Mouse (Mus musculus) CH12.LX (cell line): ENCODE results near the gene Ptdss2. TPM values are rescaled to one million over a fixed set of nuclear protein-coding genes. Genes with fewer than 3 reads are reported as not detected.
A peak's percentile ranks its signal among the peaks of the same experiment; 100 is the strongest.

ENCODE experiments used
- DNase-seq: peaks from one replicate; pipeline ENCODE4 v3.0.0-alpha.2; 2013; ENCODE audit errors: extremely low read depth
- H3K27ac ChIP-seq: 2 replicates; pipeline ENCODE4 v1.5.1; 2012; ENCODE audit warnings: low read depth, mild to moderate bottlenecking, control low read depth, moderate library complexity; ENCODE audit not compliant: insufficient read depth
- H3K27me3 ChIP-seq: replicated peaks from 2 replicates; pipeline ENCODE3; 2012; ENCODE audit warnings: inconsistent platforms
- H3K36me3 ChIP-seq, 2 experiments: replicated peaks in 1 of 2; 2 replicates each; pipeline versions ENCODE3 to v1.6.1; 2012; ENCODE audit warnings: inconsistent platforms in 1 of 2, low read length in 1 of 2, mild to moderate bottlenecking in 1 of 2, mixed read lengths in 1 of 2, moderate library complexity in 1 of 2; ENCODE audit not compliant: control insufficient read depth in 1 of 2, insufficient read depth in 1 of 2
- H3K4me1 ChIP-seq, 2 experiments: 2 replicates each; pipeline ENCODE4 v1.6.1; 2012; ENCODE audit warnings: inconsistent platforms in 1 of 2, moderate library complexity in 1 of 2; ENCODE audit not compliant: insufficient read depth in 2 of 2, control insufficient read depth in 1 of 2
- H3K4me2 ChIP-seq: 2 replicates; pipeline ENCODE4 v1.6.1; 2012; ENCODE audit warnings: low read depth, mild to moderate bottlenecking, control low read depth; ENCODE audit not compliant: poor library complexity, insufficient read depth, severe bottlenecking
- H3K4me3 ChIP-seq, 3 experiments: fragments of 150-350 bp in 1 of 3; sonication (generic) in 1 of 3; replicated peaks in 1 of 3; 2 replicates each; pipeline versions ENCODE3 to v1.5.1; 2011 to 2012; ENCODE audit warnings: low read depth in 2 of 3, low read length in 2 of 3, mild to moderate bottlenecking in 2 of 3, moderate library complexity in 2 of 3, control low read depth in 1 of 3, improper control_type of control experiment in 1 of 3, inconsistent platforms in 1 of 3, mixed read lengths in 1 of 3; ENCODE audit not compliant: poor library complexity in 1 of 3
- H3K79me2 ChIP-seq: replicated peaks from 2 replicates; pipeline ENCODE4 v1.6.1; 2012; ENCODE audit warnings: mild to moderate bottlenecking, moderate library complexity; ENCODE audit not compliant: control insufficient read depth, poor library complexity, insufficient read depth, severe bottlenecking; ENCODE audit errors: extremely low read depth
- H3K9ac ChIP-seq: 2 replicates; pipeline ENCODE4 v1.6.1; 2012; ENCODE audit warnings: low read depth, mild to moderate bottlenecking, control low read depth, moderate library complexity; ENCODE audit not compliant: insufficient read depth
- H3K9me3 ChIP-seq: replicated peaks from 2 replicates; pipeline ENCODE3; 2012; ENCODE audit warnings: low read length, inconsistent platforms, mixed read lengths
- BHLHE40 ChIP-seq: IDR thresholded peaks from 2 replicates; pipeline ENCODE4 v1.6.1; 2011; ENCODE audit warnings: mild to moderate bottlenecking, low read depth, low read length, improper control_type of control experiment
- CHD1 ChIP-seq: IDR thresholded peaks from 2 replicates; pipeline ENCODE4 v1.6.1; 2012; ENCODE audit warnings: low read depth, low read length, improper control_type of control experiment, inconsistent platforms
- CTCF ChIP-seq, 2 experiments: IDR thresholded peaks in 1 of 2; conservative IDR thresholded peaks in 1 of 2; 2 replicates each; pipeline ENCODE4 v1.5.1; 2011 to 2012; ENCODE audit warnings: low read depth in 2 of 2, low read length in 2 of 2, improper control_type of control experiment in 1 of 2, inconsistent platforms in 1 of 2, mild to moderate bottlenecking in 1 of 2, moderate library complexity in 1 of 2
- ETS1 ChIP-seq: conservative IDR thresholded peaks from 2 replicates; pipeline ENCODE4 v1.6.1; 2012; ENCODE audit warnings: low read depth, mild to moderate bottlenecking, inconsistent platforms, low read length, improper control_type of control experiment, moderate library complexity
- GABPA ChIP-seq: IDR thresholded peaks from 2 replicates; pipeline ENCODE4 v1.6.1; 2012; ENCODE audit warnings: low read depth, low read length, improper control_type of control experiment, inconsistent platforms; ENCODE audit not compliant: insufficient replicate concordance
- HCFC1 ChIP-seq: IDR thresholded peaks from 2 replicates; pipeline ENCODE4 v1.6.1; 2012; ENCODE audit warnings: low read depth, mild to moderate bottlenecking, inconsistent platforms, low read length, improper control_type of control experiment
- IRF4 ChIP-seq: IDR thresholded peaks from 2 replicates; pipeline ENCODE4 v1.6.1; 2014; ENCODE audit warnings: low read depth, mild to moderate bottlenecking, inconsistent platforms, low read length, improper control_type of control experiment
- JUN ChIP-seq: IDR thresholded peaks from 2 replicates; pipeline ENCODE4 v1.6.1; 2011; ENCODE audit warnings: low read depth, mild to moderate bottlenecking, low read length, improper control_type of control experiment, moderate library complexity; ENCODE audit not compliant: insufficient read depth
- JUND ChIP-seq: conservative IDR thresholded peaks from 2 replicates; pipeline ENCODE4 v1.6.1; 2011; ENCODE audit warnings: low read depth, low read length, improper control_type of control experiment
- MAFK ChIP-seq: IDR thresholded peaks from 2 replicates; pipeline ENCODE4 v1.6.1; 2011; ENCODE audit warnings: low read length, improper control_type of control experiment; ENCODE audit not compliant: insufficient replicate concordance
- MAX ChIP-seq: IDR thresholded peaks from 2 replicates; pipeline ENCODE4 v1.6.1; 2011; ENCODE audit warnings: low read length, improper control_type of control experiment
- MAZ ChIP-seq: IDR thresholded peaks from 2 replicates; pipeline ENCODE4 v1.6.1; 2012; ENCODE audit warnings: low read depth, mild to moderate bottlenecking, inconsistent platforms, low read length, improper control_type of control experiment, moderate library complexity
- MEF2A ChIP-seq: IDR thresholded peaks from 2 replicates; pipeline ENCODE4 v1.6.1; 2014; ENCODE audit warnings: low read depth, mild to moderate bottlenecking, inconsistent platforms, low read length, improper control_type of control experiment, borderline replicate concordance
- MXI1 ChIP-seq: IDR thresholded peaks from 2 replicates; pipeline ENCODE4 v1.6.1; 2011; ENCODE audit warnings: mild to moderate bottlenecking, low read depth, low read length, improper control_type of control experiment
- MYC ChIP-seq: IDR thresholded peaks from 2 replicates; pipeline ENCODE4 v1.6.1; 2011; ENCODE audit warnings: low read depth, mild to moderate bottlenecking, improper control_type of control experiment, low read length
- NELFE ChIP-seq: IDR thresholded peaks from 2 replicates; pipeline ENCODE4 v1.6.1; 2011; ENCODE audit warnings: low read depth, low read length, improper control_type of control experiment
- NRF1 ChIP-seq: IDR thresholded peaks from 2 replicates; pipeline ENCODE4 v1.6.1; 2014; ENCODE audit warnings: low read depth, mild to moderate bottlenecking, inconsistent platforms, low read length, improper control_type of control experiment, moderate library complexity
- POLR2A ChIP-seq: IDR thresholded peaks from 2 replicates; pipeline ENCODE4 v1.6.1; 2011; ENCODE audit warnings: low read depth, mild to moderate bottlenecking, improper control_type of control experiment, low read length
- RAD21 ChIP-seq: IDR thresholded peaks from 2 replicates; pipeline ENCODE4 v1.6.1; 2011; ENCODE audit warnings: low read depth, mild to moderate bottlenecking, low read length, improper control_type of control experiment, moderate library complexity
- RCOR1 ChIP-seq: conservative IDR thresholded peaks from 2 replicates; pipeline ENCODE4 v1.6.1; 2012; ENCODE audit warnings: low read depth, mild to moderate bottlenecking, inconsistent platforms, low read length, improper control_type of control experiment
- SIN3A ChIP-seq: IDR thresholded peaks from 2 replicates; pipeline ENCODE4 v1.6.1; 2012; ENCODE audit warnings: low read length, improper control_type of control experiment, inconsistent platforms
- TBP ChIP-seq: conservative IDR thresholded peaks from 2 replicates; pipeline ENCODE4 v1.6.1; 2011; ENCODE audit warnings: low read depth, low read length, improper control_type of control experiment
- TCF12 ChIP-seq: IDR thresholded peaks from 2 replicates; pipeline ENCODE4 v1.6.1; 2014; ENCODE audit warnings: low read depth, mild to moderate bottlenecking, inconsistent platforms, low read length, improper control_type of control experiment
- UBTF ChIP-seq: IDR thresholded peaks from 2 replicates; pipeline ENCODE4 v1.6.1; 2012; ENCODE audit warnings: low read depth, mild to moderate bottlenecking, inconsistent platforms, low read length, improper control_type of control experiment, moderate library complexity
- USF1 ChIP-seq: IDR thresholded peaks from 2 replicates; pipeline ENCODE4 v1.6.1; 2014; ENCODE audit warnings: low read depth, mild to moderate bottlenecking, inconsistent platforms, low read length, improper control_type of control experiment
- ZC3H11A ChIP-seq: IDR thresholded peaks from 2 replicates; pipeline ENCODE4 v1.6.1; 2012; ENCODE audit warnings: low read depth, mild to moderate bottlenecking, inconsistent platforms, low read length, improper control_type of control experiment
- ZKSCAN1 ChIP-seq: IDR thresholded peaks from 2 replicates; pipeline ENCODE4 v1.6.1; 2012; ENCODE audit warnings: low read depth, inconsistent platforms, low read length, improper control_type of control experiment, borderline replicate concordance
- ZMIZ1 ChIP-seq: IDR thresholded peaks from 2 replicates; pipeline ENCODE4 v1.6.1; 2012; ENCODE audit warnings: low read depth, mild to moderate bottlenecking, inconsistent platforms, low read length, improper control_type of control experiment
- ZNF384 ChIP-seq: IDR thresholded peaks from 2 replicates; pipeline ENCODE4 v1.6.1; 2012; ENCODE audit warnings: low read depth, low read length, improper control_type of control experiment, inconsistent platforms
- dilution Hi-C: fragments of 300-500 bp; cut with MboI; formaldehyde crosslinking; loops from 2 replicates; pipeline ENCODE4 v1.14.3; 2020; ENCODE audit warnings: low sequenced_read_pairs; ENCODE audit not compliant: extremely low pct_unique_long_range_greater_than_20kb, extremely low pct_ligation_motif_present
- in situ Hi-C: fragments of 300-500 bp; cut with MboI; formaldehyde crosslinking; loops from 3 replicates; pipeline ENCODE4 v1.14.3; 2019; ENCODE audit warnings: low sequenced_read_pairs, low pct_ligation_motif_present, low pct_unique_long_range_greater_than_20kb, mixed read lengths
- polyA plus RNA-seq: library from polyadenylated mRNA; unstranded; fragments of >175 nt; gene quantifications from 2 replicates; pipeline ENCODE4 v1.2.1, GENCODE M21; 2012; ENCODE audit warnings: low read depth; ENCODE audit not compliant: insufficient read length
- total RNA-seq, 2 experiments: library from RNA; depleted of rRNA; stranded (reverse); fragments of 300-350 nt in 1 of 2; fragments of >200 nt in 1 of 2; gene quantifications; 2 replicates each; pipeline ENCODE4 v1.2.3; 2012 to 2014

Gene Ptdss2
- total and polyA plus RNA-seq, 3 experiments, result 2.9 to 22.9 (median 12.0) TPM

GRCm38 (mm10) chr7:141123517-141123856 is 1.3 kb downstream of the Ptdss2 start:
- in situ Hi-C loops, result no loop called here
- DNase-seq, result no peak
- Histone ChIP-seq H3K9me3 (no peaks in the 10 kb centered on the region), H3K9ac (peak overlapping the region; percentile 32), H3K36me3 (no peaks in the 10 kb centered on the region), H3K4me2 (peak overlapping the region; percentile 10; the same call in 1 of the 2 replicates), H3K27me3 (peaks cover 6% of the 10 kb centered on the region), H3K27ac (peak overlapping the region; percentile 17; the same call in 1 of the 2 replicates), H3K4me3 (peak overlapping the region; percentile 63 to 79 (median 69)), H3K4me1 (peaks cover 3 to 5% of the 10 kb centered on the region in 2 experiments), H3K79me2 (no peaks in the 10 kb centered on the region)
- TF ChIP-seq TBP (no peak), ZC3H11A (no peak), RCOR1 (no peak), ETS1 (no peak), CHD1 (no peak), GABPA (no peak), ZNF384 (no peak), MXI1 (no peak), JUN (no peak), TCF12 (no peak), MAFK (no peak), MEF2A (no peak), JUND (no peak), USF1 (no peak), ZMIZ1 (no peak), CTCF (conservative IDR thresholded peaks at IDR 0.05 in 1 of 2, IDR thresholded peaks at IDR 0.05 in 1 of 2; ENCODE audit: low read depth in 2 of 2, low read length in 2 of 2) (no peak), IRF4 (no peak)
- dilution Hi-C loops, result no loop called here

GRCm38 (mm10) chr7:141131024-141131820 is 9.0 kb downstream of the Ptdss2 start:
- peaks cover 2% of the 10 kb centered on the region for H3K27me3 ChIP-seq
- 0 out of 2 replicates have a peak, but pooled peaks cover 3% of the 10 kb centered on the region for H3K79me2 ChIP-seq
- peak overlapping the region; percentile 82 for H3K4me2 ChIP-seq
- no peaks in the 10 kb centered on the region for H3K9me3 ChIP-seq
- peak; percentile 84 for TF ChIP-seq HCFC1
- peak; percentile 90 for TF ChIP-seq MAX
- peak; percentile 73 for TF ChIP-seq POLR2A
- peak; percentile 58; the same call in 1 of the 2 replicates for TF ChIP-seq NELFE
- no peak for TF ChIP-seq ETS1
- peak; percentile 99 for TF ChIP-seq SIN3A
- no peak for TF ChIP-seq RCOR1
- TF ChIP-seq ZNF384, result no peak
- no peak for TF ChIP-seq CHD1
- TF ChIP-seq ZKSCAN1, result no peak
- TF ChIP-seq IRF4, result 0 out of 2 replicates have a peak, but pooled peaks have one; percentile 26
- TF ChIP-seq UBTF, result no peak
- TF ChIP-seq USF1, result no peak
- TF ChIP-seq MAZ, result peak; percentile 78; the same call in 1 of the 2 replicates
- 0 out of 2 replicates have a peak, but pooled peaks have one; percentile 26 for TF ChIP-seq MEF2A
- peak; percentile 31; the same call in 1 of the 2 replicates for TF ChIP-seq BHLHE40
- TF ChIP-seq MYC, result peak; percentile 81; the same call in 1 of the 2 replicates
- peak; percentile 100 for TF ChIP-seq MXI1
- peak; percentile 52 for TF ChIP-seq NRF1
- no peak for TF ChIP-seq JUND
- no peak for TF ChIP-seq RAD21
- TF ChIP-seq, all 38 proteins: peak for 12
- Histone ChIP-seq H3K4me3 (peak overlapping the region; percentile 72 to 95 (median 92)), H3K36me3 (peaks cover 13 to 22% of the 10 kb centered on the region in 2 experiments), H3K4me1 (peaks cover 3 to 29% of the 10 kb centered on the region in 2 experiments; a peak in 2 of 4 replicates), H3K27ac (no peak overlapping the region), H3K9ac (peak overlapping the region; percentile 94)
- dilution Hi-C loops, result no loop called here
- peak; percentile 85 for DNase-seq
- in situ Hi-C loops, result loop anchor here (5.0 kb wide), 2 partner anchors 34 to 36 kb away; no protein-coding TSS in a partner anchor
